Mouse (Mus musculus): ENCODE results near the gene Iqcn. TPM values are rescaled to one million over a fixed set of nuclear protein-coding genes. Genes with fewer than 3 reads are reported as not detected.
A peak's percentile ranks its signal among the peaks of the same experiment; 100 is the strongest.

Gene Iqcn
- total RNA-seq, 2 experiments from 2014 or later: 0.05 to 0.12 TPM

- no peak for DNase-seq (ENCODE audit: extremely low spot score in 1 of 2, low spot score in 1 of 2)
Measured at GRCm38 (mm10) chr8:70677451-70678080, 25.7 kb upstream of the Iqcn start.

GRCm38 (mm10) chr8:70678679-70679078 lies 24.6 kb upstream of the Iqcn start:
- no peak for DNase-seq (ENCODE audit: extremely low spot score in 1 of 2, low spot score in 1 of 2)

- DNase-seq (ENCODE audit: extremely low spot score in 1 of 2, low spot score in 1 of 2): no peak
Measured at GRCm38 (mm10) chr8:70679404-70679803, 23.9 kb upstream of the Iqcn start.

GRCm38 (mm10) chr8:70680039-70680438 lies 23.2 kb upstream of the Iqcn start:
- no peak for DNase-seq (ENCODE audit: extremely low spot score in 1 of 2, low spot score in 1 of 2)

DNA sequence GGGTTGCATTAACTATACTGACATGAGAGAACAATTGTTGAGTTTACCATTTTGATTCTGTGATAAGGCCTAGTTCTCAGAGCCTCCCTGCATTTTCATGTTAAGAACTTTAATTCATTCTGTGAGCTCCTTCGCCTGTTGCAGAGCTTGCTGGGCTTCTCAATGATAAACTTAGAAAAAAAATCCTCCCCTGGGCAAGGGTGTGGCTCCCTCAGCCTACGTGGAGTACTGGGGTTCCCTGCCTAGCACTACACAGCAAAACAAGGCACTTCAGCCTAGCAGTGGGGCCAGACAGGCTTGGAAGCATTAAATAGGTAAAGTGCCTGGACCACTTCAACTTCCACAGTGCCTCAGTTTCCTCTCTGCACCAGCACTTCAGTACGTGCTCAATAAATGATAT lies 21.8 kb upstream of the Iqcn start:
- no peak for DNase-seq (ENCODE audit: extremely low spot score in 1 of 2, low spot score in 1 of 2)

DNA sequence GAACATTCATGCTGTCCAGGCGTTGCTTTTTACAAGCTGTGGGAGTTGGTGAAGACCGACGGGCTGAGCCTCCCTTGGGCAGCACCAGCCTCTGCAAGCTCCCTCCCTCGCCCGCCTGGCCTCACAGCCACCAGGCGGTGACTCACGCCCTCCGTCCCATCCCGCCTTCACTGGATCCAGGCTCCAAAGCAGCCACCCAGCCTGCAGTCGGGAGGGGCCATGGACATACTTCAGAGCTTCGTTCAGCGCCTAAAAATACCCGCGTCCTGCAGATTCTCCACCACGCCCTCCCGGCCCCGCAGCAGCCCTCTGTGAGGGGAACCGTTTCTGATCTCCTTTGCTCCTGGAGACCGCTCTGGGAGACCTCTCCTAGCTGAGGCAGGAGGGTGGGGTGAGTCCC lies 21.1 kb upstream of the Iqcn start:
- no peak for DNase-seq (ENCODE audit: extremely low spot score in 1 of 2, low spot score in 1 of 2)

- DNase-seq (ENCODE audit: extremely low spot score in 1 of 2, low spot score in 1 of 2): no peak
Measured at GRCm38 (mm10) chr8:70682692-70683091, 20.6 kb upstream of the Iqcn start.

DNA sequence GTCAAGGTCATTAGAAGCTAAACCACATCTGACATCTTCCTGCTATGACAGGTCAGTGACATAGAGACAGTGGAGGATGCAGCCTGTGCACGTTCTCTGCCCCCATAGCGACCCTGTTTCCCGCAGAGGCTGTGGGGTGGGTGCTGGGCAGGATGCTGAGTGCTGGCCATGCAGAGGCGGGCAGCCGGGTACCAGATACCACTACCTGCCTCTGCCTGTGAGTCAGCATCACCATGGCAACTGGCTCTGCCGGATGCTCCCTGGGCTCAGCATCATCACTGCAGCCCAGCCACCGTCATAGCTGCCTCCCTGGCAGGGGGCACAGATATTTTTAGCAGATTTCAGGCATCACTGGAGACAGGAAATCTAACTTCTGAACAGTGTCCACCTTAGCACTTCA lies 19.0 kb upstream of the Iqcn start:
- DNase-seq (ENCODE audit: extremely low spot score in 1 of 2, low spot score in 1 of 2): peak in 1 of 2 experiments; percentile 45

GRCm38 (mm10) chr8:70687576-70687975 lies 15.7 kb upstream of the Iqcn start:
- no peak for DNase-seq (ENCODE audit: extremely low spot score in 1 of 2, low spot score in 1 of 2)

DNA sequence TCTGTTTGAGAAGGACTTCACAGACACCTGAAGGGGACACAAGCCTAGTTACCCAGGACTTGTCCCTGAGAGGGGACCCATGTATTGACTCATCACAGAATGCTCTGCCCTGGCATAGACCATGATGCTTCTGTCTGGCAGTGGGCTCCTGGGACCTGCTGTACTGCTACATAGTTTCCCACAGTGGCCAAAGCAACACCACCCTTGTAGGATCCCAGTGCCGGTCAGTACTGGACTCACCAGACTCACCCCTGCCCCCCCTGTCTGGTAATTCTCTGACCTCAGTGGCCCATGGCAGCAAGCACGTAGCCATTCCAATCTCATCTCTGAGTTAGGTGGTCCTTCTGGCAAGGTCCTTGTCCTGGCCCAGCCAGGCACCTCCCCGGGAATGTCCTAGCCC lies 15.1 kb upstream of the Iqcn start:
- no peak for DNase-seq (ENCODE audit: extremely low spot score in 1 of 2, low spot score in 1 of 2)

DNA sequence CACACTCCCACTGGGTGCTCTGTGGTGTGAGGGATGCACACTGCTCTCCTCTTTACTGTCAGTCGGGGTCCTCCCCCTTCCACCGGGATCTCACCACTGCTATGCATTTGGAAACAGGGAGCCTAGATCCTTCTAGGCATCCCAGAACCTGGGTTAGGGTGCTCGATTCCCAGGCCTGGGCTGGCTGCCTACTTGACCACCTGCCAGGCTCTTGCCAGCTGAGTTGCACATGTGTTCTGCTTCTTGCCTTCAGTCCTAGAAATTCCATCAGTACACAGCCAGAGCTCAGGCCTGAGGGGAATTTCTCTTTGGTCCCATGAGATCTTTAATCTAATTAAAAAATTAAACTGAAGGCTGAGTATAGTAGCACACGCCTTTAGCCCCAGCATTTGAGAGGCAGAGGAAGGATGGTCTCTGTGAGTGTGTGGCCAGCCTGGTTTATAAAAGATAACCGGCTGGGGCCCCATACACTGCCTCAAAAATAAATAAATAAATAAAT lies 13.3 kb upstream of the Iqcn start:
- no peak for DNase-seq (ENCODE audit: extremely low spot score in 1 of 2, low spot score in 1 of 2)

DNA sequence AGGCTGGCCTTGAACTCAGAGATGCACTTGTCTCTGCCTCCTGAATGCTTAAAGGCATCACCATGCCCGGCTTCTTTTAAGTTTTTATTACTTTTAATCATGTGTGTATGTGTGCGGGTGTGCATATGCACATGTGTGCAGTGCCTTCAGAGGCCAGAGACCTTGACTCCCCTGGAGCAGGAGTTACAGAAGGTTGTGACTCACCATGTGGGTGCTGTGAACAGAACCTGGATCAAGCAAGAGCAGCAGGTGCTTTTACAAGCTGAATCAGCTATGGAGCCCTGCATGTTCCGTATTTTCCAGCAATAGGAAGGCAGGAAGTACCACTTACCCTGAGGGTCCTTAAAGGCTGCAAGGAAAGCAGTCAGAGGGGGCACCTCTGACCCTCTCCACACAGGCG lies 12.0 kb upstream of the Iqcn start:
- no peak for DNase-seq (ENCODE audit: extremely low spot score in 1 of 2, low spot score in 1 of 2)

DNA sequence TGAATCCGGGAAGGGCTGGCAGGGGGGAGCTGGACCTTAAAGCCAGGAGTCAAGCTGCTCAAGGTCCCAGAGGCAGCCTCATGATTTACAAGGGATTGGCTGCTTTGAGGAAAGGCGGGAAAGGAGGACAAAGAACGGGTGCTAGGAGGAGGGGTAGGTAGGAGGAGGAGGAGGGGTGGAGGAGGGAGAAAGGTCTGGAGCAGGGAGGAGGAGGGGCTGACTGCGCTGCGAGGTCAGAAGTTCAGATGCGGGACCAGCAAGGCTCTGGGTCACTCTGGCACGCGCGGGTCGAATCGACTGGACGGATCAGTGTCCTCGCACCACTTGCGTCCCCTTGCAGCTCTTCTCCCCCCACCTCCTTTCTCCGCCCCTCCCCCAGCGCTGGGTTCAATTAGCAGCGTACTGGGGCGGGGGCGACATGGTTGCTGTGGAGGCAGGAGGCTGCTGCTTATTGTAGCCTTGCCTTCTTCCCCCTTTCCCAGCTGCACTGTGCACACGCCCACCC lies 11.5 kb upstream of the Iqcn start:
- DNase-seq (ENCODE audit: extremely low spot score in 1 of 2, low spot score in 1 of 2): peak in 1 of 2 experiments; percentile 27

DNA sequence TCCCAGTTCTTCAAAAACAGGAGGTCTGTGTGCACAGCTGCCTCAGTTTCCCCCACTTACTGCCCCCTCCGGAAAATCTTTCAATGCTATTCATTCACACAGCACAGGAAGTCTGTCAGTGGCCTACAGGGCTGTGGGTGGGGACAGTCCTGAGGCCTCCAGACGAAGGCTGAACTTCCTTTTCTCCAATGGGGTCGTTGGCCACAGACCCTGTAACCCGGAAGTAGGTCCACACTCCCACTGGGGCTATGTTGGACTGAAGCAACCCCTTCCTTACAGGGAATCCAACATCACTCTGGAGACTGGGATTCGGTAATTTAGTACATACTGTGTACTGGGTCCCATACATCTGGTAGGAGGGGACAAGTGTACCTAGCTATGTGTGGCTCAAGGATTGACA lies 9.6 kb upstream of the Iqcn start:
- DNase-seq (ENCODE audit: extremely low spot score in 1 of 2, low spot score in 1 of 2): no peak

DNA sequence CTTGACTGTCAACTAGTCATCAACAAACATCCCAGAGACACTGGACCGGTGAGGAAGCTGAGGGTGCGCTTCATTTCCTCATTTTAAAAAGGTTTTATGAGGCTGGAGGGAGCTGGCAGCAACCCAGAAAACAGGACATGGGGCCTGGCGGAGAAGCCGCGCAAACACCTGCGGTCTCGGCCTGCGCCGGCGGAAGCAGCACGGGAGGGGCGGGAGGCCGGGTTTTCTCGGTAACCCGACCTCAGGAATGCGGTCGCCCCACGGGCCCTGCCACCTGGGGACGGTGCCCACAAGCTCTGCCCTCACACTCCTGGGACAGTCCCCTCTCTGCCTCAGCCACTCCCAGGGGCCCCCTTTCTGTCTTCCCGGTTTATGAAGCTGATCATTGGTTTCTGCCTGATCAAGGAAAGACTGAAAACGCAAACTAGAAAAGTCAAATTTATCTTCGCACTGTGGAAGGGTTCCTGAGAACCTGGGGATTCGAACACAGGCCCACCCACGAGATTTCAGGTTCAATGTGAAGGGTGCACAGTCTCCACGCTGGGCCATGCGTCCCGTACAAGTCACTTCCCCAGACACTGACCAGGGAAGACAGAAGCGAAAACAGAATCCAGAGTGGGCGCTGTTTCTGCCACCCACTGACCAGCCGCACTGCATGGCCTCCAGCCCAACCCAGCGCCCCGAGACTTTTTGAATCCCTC lies 7.8 kb upstream of the Iqcn start:
- no peak for DNase-seq (ENCODE audit: extremely low spot score in 1 of 2, low spot score in 1 of 2)

- DNase-seq (ENCODE audit: extremely low spot score in 1 of 2, low spot score in 1 of 2): peak in 1 of 2 experiments; percentile 40
Measured at GRCm38 (mm10) chr8:70696019-70696885, 7.0 kb upstream of the Iqcn start.

DNA sequence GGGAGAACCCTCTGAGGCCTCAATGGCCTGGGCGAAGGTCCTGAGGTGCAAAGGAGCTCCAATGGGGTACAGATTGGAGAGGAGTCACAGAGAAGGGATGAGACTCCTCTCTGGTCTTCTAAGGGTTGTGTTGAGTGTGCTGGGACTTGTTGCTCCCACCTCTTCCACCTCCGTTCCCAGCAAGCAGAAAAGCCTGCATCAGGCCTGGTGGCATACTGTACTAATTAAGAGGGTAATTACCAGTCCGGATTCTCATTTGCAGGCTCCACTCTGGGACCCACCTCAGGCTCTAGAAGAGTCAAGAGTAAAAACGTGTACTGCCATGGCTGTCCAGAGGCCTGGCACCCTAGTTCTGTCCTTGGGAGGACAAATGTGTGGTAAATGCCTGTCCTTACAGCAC lies 6.3 kb upstream of the Iqcn start:
- no peak for DNase-seq (ENCODE audit: extremely low spot score in 1 of 2, low spot score in 1 of 2)

DNA sequence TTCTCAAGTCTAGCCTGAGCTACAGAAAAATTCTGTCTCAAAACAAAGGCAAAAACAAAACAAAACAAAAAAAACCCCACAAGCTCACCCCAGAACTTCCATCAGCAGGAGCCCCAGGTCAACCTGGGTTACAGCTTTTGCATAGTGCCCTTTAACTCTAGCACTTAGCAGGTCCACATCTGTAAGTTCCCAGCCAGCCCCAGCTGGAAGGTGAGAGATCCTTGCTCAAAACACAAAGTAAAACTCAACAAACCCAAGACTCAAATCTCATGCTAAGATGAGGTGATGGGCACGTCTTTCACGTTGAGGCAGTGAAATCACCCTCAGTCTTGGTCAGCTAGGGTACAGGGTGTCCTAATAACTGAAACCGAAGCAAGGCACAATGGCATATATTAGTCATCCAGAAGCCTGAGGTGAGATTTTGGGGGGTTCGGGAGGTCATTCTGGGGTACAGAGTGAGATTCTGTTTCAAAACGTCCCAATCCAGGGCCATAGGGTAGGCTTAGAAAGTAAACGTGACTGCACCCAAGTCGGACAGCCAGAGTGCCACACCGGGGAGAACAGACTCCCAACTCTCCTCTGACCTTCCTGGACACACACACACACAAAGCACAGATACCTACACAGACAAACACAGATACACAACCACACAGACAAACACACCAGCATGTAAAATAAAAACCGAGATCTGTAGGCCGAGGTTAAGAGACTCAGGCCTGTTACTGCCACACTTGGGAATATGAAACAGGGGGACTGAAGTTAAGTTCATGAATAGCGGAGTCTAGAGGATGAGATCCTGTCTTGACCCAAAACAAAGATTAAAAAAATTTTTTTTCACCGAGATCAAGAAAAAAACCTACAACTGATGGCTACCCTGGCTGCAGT lies 5.6 kb upstream of the Iqcn start:
- DNase-seq (ENCODE audit: extremely low spot score in 1 of 2, low spot score in 1 of 2): no peak

- peak; percentile 96 to 98 for DNase-seq (ENCODE audit: extremely low spot score in 1 of 2, low spot score in 1 of 2)
Measured at GRCm38 (mm10) chr8:70698310-70699109, 4.7 kb upstream of the Iqcn start, which contains the start of gene Jund. Gene Jund (plus strand): TSS chr8:70698949.

Measured in layer of hippocampus, postnatal 25 days (tissue).